18 mouse cellular contexts compared by ENCODE assay signal in the genomic region with DNA sequence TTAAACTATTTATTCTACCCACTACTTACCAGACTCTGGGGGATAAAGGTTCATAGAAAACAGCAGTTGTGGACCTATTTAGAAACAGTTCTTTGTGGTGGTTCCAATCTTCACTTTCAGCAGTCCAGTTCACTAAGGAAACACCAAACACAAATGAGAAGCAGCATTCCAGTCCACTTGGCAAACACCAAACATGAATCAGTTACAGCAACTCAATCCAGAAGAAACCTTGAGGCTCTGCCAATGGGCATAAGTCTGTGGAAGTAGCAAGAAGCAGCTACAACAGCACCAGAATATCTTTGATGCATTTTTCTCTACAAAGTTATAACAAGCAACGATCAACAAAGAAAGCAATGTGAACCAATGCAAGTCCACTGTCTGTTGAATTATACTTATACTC.
DNase-seq lines count a peak whose midpoint lies in the region; ATAC-seq lines count a peak whose summit lies in the region.
"Had no signal": no experiment of that assay in that cellular context is flagged by ENCODE, and none has a peak within 500 bp of the region (broad histone marks: within the 10 kb centered on the region; RNA-seq: fewer than 3 reads in every experiment).

No protein-coding gene starts in this region.

- no peak overlapping the region for H3K27ac ChIP-seq in forebrain, embryonic 14.5 days (ENCODE audit: low read depth, low read length)
- H3K27ac ChIP-seq in forebrain, embryonic 12.5 days: no peak overlapping the region
- H3K27ac ChIP-seq: hindbrain, embryonic 10.5 days; stomach, postnatal 0 days had no signal

- no peak overlapping the region for H3K4me2 ChIP-seq in forebrain, embryonic 14.5 days (ENCODE audit: low read length)
- no peak overlapping the region for H3K4me2 ChIP-seq in forebrain, embryonic 12.5 days
- H3K4me2 ChIP-seq: liver, embryonic 11.5 days; lung, embryonic 14.5 days had no signal

- no peak overlapping the region for H3K4me3 ChIP-seq in forebrain, embryonic 14.5 days (ENCODE audit: low read depth, low read length)
- H3K4me3 ChIP-seq in forebrain, embryonic 12.5 days (replicated peaks): no peak overlapping the region
- H3K4me3 ChIP-seq: hindbrain, embryonic 10.5 days; megakaryocyte, embryonic 14.5 days had no signal

- no peaks in the 10 kb centered on the region for H3K36me3 ChIP-seq in forebrain, embryonic 14.5 days (ENCODE audit: control insufficient read depth, insufficient read depth, low read length)
- H3K36me3 ChIP-seq in forebrain, embryonic 12.5 days (replicated peaks): no peaks in the 10 kb centered on the region
- H3K36me3 ChIP-seq: G1E; hindbrain, embryonic 10.5 days had no signal

- H3K9ac ChIP-seq in forebrain, embryonic 14.5 days (ENCODE audit: low read length): no peak overlapping the region
- no peak overlapping the region for H3K9ac ChIP-seq in forebrain, embryonic 12.5 days
- H3K9ac ChIP-seq: lung, embryonic 14.5 days had no signal

- no peaks in the 10 kb centered on the region for H3K9me3 ChIP-seq in forebrain, embryonic 14.5 days (replicated peaks; ENCODE audit: control insufficient read depth, low read length)
- no peaks in the 10 kb centered on the region for H3K9me3 ChIP-seq in forebrain, embryonic 12.5 days
- H3K9me3 ChIP-seq: G1E had no signal

- no peak for ATAC-seq in forebrain, embryonic 14.5 days
- no peak for ATAC-seq in forebrain, embryonic 12.5 days (ENCODE audit: low FRiP score)

- H3K4me1 ChIP-seq in forebrain, embryonic 14.5 days (ENCODE audit: control insufficient read depth, insufficient read depth, low read length): no peaks in the 10 kb centered on the region
- H3K4me1 ChIP-seq in forebrain, embryonic 12.5 days: no peaks in the 10 kb centered on the region
- H3K4me1 ChIP-seq: hindbrain, embryonic 10.5 days had no signal

- no peaks in the 10 kb centered on the region for H3K27me3 ChIP-seq in forebrain, embryonic 14.5 days (replicated peaks; ENCODE audit: control insufficient read depth, insufficient read depth, low read length)
- no peaks in the 10 kb centered on the region for H3K27me3 ChIP-seq in forebrain, embryonic 12.5 days
- H3K27me3 ChIP-seq: megakaryocyte, embryonic 14.5 days had no signal

- DNase-seq in forebrain, embryonic 14.5 days (ENCODE audit: low spot score): peak; percentile 51
- DNase-seq in left cerebral cortex, adult 9 months (ENCODE audit: low spot score in 2 of 2): peak; percentile 10 to 30
- no peak for DNase-seq in left cerebral cortex, adult 18-20 months (ENCODE audit: low spot score in 2 of 2)
- DNase-seq in brain, adult 2 months (ENCODE audit: low read depth, low spot score): peak; percentile 9
- DNase-seq in frontal cortex, postnatal 10 days (ENCODE audit: low spot score in 2 of 2): peak; percentile 10 to 15
- DNase-seq in thymus, postnatal 4 days: no peak
- no peak for DNase-seq in kidney, adult 9 months
- DNase-seq: cerebellum, adult 8-10 months; embryo, embryonic 11 days; heart, adult 11 months; lung, embryonic 14.5 days; thymus, postnatal 25 days had no signal

- 77% methylated on average over 1 of the region's 1 CpGs for WGBS in forebrain, embryonic 14.5 days
- 90% methylated on average over 1 of the region's 1 CpGs for WGBS in forebrain, embryonic 12.5 days

Comparison
In these comparisons a context has a peak if more than half of its experiments do, and no peak if none do; other contexts are left out.
1. DNase-seq: peak in forebrain, embryonic 14.5 days (single experiment), left cerebral cortex, adult 9 months (2 of 2), brain, adult 2 months (single experiment) and frontal cortex, postnatal 10 days (2 of 2); none in left cerebral cortex, adult 18-20 months (0 of 2), thymus, postnatal 4 days (single experiment) and kidney, adult 9 months (single experiment).